Mouse (Mus musculus): ENCODE measurements around the gene Trim56. TPM values are rescaled to one million over a fixed set of nuclear protein-coding genes. Genes with fewer than 3 reads are reported as not detected.

The Trim56 gene
- total and polyA plus RNA-seq, 2 experiments = 4.3 to 9.3 TPM

GRCm38 (mm10) chr5:137098418-137098817, 17.6 kb downstream of the Trim56 start:
- Histone ChIP-seq H3K27me3 (ENCODE audit: control insufficient read depth, insufficient read depth, low read length) (no peaks in the 10 kb centered on the region), H3K36me3 (ENCODE audit: control insufficient read depth, insufficient read depth, low read length) (no peaks in the 10 kb centered on the region), H3K79me2 (ENCODE audit: control insufficient read depth, insufficient read depth, low read length) (no peaks in the 10 kb centered on the region), H3K27ac (replicated peaks; ENCODE audit: insufficient read depth, low read depth, low read length) (no peak overlapping the region), H3K4me3 (ENCODE audit: insufficient read depth, low read depth, low read length) (no peak overlapping the region), H3K9ac (ENCODE audit: low read depth, low read length) (no peak overlapping the region), H3K4me1 (ENCODE audit: control insufficient read depth, insufficient read depth, low read length) (0 out of 2 replicates have a peak, but pooled peaks cover 3% of the 10 kb centered on the region)
- 71% methylated on average over 11 of the region's 11 CpGs for WGBS
- TF ChIP-seq CTCF (IDR thresholded peaks at IDR 0.05; ENCODE audit: low read depth, low read length) (no peak), POLR2A (IDR thresholded peaks at IDR 0.05; ENCODE audit: extremely low read depth, insufficient read depth, low read length) (no peak)
- no peak for DNase-seq (ENCODE audit: extremely low read depth, low read depth, low spot score)

GRCm38 (mm10) chr5:137096037-137096436, 20.0 kb downstream of the Trim56 start:
- Histone ChIP-seq H3K4me3 (ENCODE audit: insufficient read depth, low read depth, low read length) (no peak overlapping the region), H3K27me3 (ENCODE audit: control insufficient read depth, insufficient read depth, low read length) (no peaks in the 10 kb centered on the region), H3K27ac (replicated peaks; ENCODE audit: insufficient read depth, low read depth, low read length) (peak overlapping the region; percentile 28; the same call in 1 of the 2 replicates), H3K36me3 (ENCODE audit: control insufficient read depth, insufficient read depth, low read length) (no peaks in the 10 kb centered on the region), H3K79me2 (ENCODE audit: control insufficient read depth, insufficient read depth, low read length) (no peaks in the 10 kb centered on the region), H3K4me1 (ENCODE audit: control insufficient read depth, insufficient read depth, low read length) (0 out of 2 replicates have a peak, but pooled peaks cover 3% of the 10 kb centered on the region), H3K9ac (ENCODE audit: low read depth, low read length) (no peak overlapping the region)
- WGBS = 33% methylated on average over 1 of the region's 1 CpGs
- no peak for TF ChIP-seq CTCF (IDR thresholded peaks at IDR 0.05; ENCODE audit: low read depth, low read length)
- TF ChIP-seq POLR2A (IDR thresholded peaks at IDR 0.05; ENCODE audit: extremely low read depth, insufficient read depth, low read length) = no peak
- DNase-seq (ENCODE audit: extremely low read depth, low read depth, low spot score) = peak; percentile 42

- H3K4me3 ChIP-seq (ENCODE audit: insufficient read depth, low read depth, low read length) = no peak overlapping the region
- H3K4me1 ChIP-seq (ENCODE audit: control insufficient read depth, insufficient read depth, low read length) = 0 out of 2 replicates have a peak, but pooled peaks cover 3% of the 10 kb centered on the region
- 86% methylated on average over 10 of the region's 10 CpGs for WGBS
- no peak overlapping the region for H3K9ac ChIP-seq (ENCODE audit: low read depth, low read length)
- H3K36me3 ChIP-seq (ENCODE audit: control insufficient read depth, insufficient read depth, low read length) = no peaks in the 10 kb centered on the region
- no peaks in the 10 kb centered on the region for H3K27me3 ChIP-seq (ENCODE audit: control insufficient read depth, insufficient read depth, low read length)
- no peak for TF ChIP-seq POLR2A (IDR thresholded peaks at IDR 0.05; ENCODE audit: extremely low read depth, insufficient read depth, low read length)
- no peak for TF ChIP-seq CTCF (IDR thresholded peaks at IDR 0.05; ENCODE audit: low read depth, low read length)
- no peaks in the 10 kb centered on the region for H3K79me2 ChIP-seq (ENCODE audit: control insufficient read depth, insufficient read depth, low read length)
- no peak for DNase-seq (ENCODE audit: extremely low read depth, low read depth, low spot score)
- 0 out of 2 replicates have a peak overlapping the region, but pooled peaks have one; percentile 39 for H3K27ac ChIP-seq (replicated peaks; ENCODE audit: insufficient read depth, low read depth, low read length)
These were observed 20.9 kb downstream of the Trim56 start for GRCm38 (mm10) chr5:137095135-137095534.

GRCm38 (mm10) chr5:137093720-137094119, 22.3 kb downstream of the Trim56 start:
- no peaks in the 10 kb centered on the region for H3K27me3 ChIP-seq (ENCODE audit: control insufficient read depth, insufficient read depth, low read length)
- no peak overlapping the region for H3K27ac ChIP-seq (replicated peaks; ENCODE audit: insufficient read depth, low read depth, low read length)
- H3K4me3 ChIP-seq (ENCODE audit: insufficient read depth, low read depth, low read length) = no peak overlapping the region
- H3K79me2 ChIP-seq (ENCODE audit: control insufficient read depth, insufficient read depth, low read length) = no peaks in the 10 kb centered on the region
- 0 out of 2 replicates have a peak, but pooled peaks cover 3% of the 10 kb centered on the region for H3K4me1 ChIP-seq (ENCODE audit: control insufficient read depth, insufficient read depth, low read length)
- H3K36me3 ChIP-seq (ENCODE audit: control insufficient read depth, insufficient read depth, low read length) = no peaks in the 10 kb centered on the region
- 88% methylated on average over 9 of the region's 9 CpGs for WGBS
- H3K9ac ChIP-seq (ENCODE audit: low read depth, low read length) = no peak overlapping the region
- DNase-seq (ENCODE audit: extremely low read depth, low read depth, low spot score) = no peak
- no peak for TF ChIP-seq CTCF (IDR thresholded peaks at IDR 0.05; ENCODE audit: low read depth, low read length)
- no peak for TF ChIP-seq POLR2A (IDR thresholded peaks at IDR 0.05; ENCODE audit: extremely low read depth, insufficient read depth, low read length)

GRCm38 (mm10) chr5:137091560-137091959, 24.4 kb downstream of the Trim56 start:
- TF ChIP-seq POLR2A (IDR thresholded peaks at IDR 0.05; ENCODE audit: extremely low read depth, insufficient read depth, low read length) (no peak), CTCF (IDR thresholded peaks at IDR 0.05; ENCODE audit: low read depth, low read length) (no peak)
- no peak overlapping the region for H3K4me3 ChIP-seq (ENCODE audit: insufficient read depth, low read depth, low read length)
- H3K27ac ChIP-seq (replicated peaks; ENCODE audit: insufficient read depth, low read depth, low read length) = no peak overlapping the region
- H3K4me1 ChIP-seq (ENCODE audit: control insufficient read depth, insufficient read depth, low read length) = peaks cover 3% of the 10 kb centered on the region; the same call in 1 of the 2 replicates
- no peaks in the 10 kb centered on the region for H3K79me2 ChIP-seq (ENCODE audit: control insufficient read depth, insufficient read depth, low read length)
- no peak overlapping the region for H3K9ac ChIP-seq (ENCODE audit: low read depth, low read length)
- WGBS = 80% methylated on average over 6 of the region's 6 CpGs
- no peak for DNase-seq (ENCODE audit: extremely low read depth, low read depth, low spot score)
- no peaks in the 10 kb centered on the region for H3K27me3 ChIP-seq (ENCODE audit: control insufficient read depth, insufficient read depth, low read length)
- no peaks in the 10 kb centered on the region for H3K36me3 ChIP-seq (ENCODE audit: control insufficient read depth, insufficient read depth, low read length)

GRCm38 (mm10) chr5:137090870-137091269, 25.1 kb downstream of the Trim56 start:
- Histone ChIP-seq H3K9ac (ENCODE audit: low read depth, low read length) (no peak overlapping the region), H3K79me2 (ENCODE audit: control insufficient read depth, insufficient read depth, low read length) (no peaks in the 10 kb centered on the region), H3K4me1 (ENCODE audit: control insufficient read depth, insufficient read depth, low read length) (peaks cover 3% of the 10 kb centered on the region; the same call in 1 of the 2 replicates), H3K27ac (replicated peaks; ENCODE audit: insufficient read depth, low read depth, low read length) (no peak overlapping the region), H3K27me3 (ENCODE audit: control insufficient read depth, insufficient read depth, low read length) (no peaks in the 10 kb centered on the region), H3K36me3 (ENCODE audit: control insufficient read depth, insufficient read depth, low read length) (no peaks in the 10 kb centered on the region), H3K4me3 (ENCODE audit: insufficient read depth, low read depth, low read length) (no peak overlapping the region)
- DNase-seq (ENCODE audit: extremely low read depth, low read depth, low spot score) = no peak
- WGBS = 82% methylated on average over 10 of the region's 10 CpGs
- TF ChIP-seq POLR2A (IDR thresholded peaks at IDR 0.05; ENCODE audit: extremely low read depth, insufficient read depth, low read length) = no peak
